Mouse (Mus musculus) ES-CJ7 (cell line): Measurements from ENCODE around the gene Upp2.
A peak's percentile ranks its signal among the peaks of the same experiment; 100 is the strongest.

ENCODE experiments used
- DNase-seq: peaks from one replicate; pipeline ENCODE4 v3.0.0; 2011; ENCODE audit warnings: low read depth, low spot score

The Upp2 gene

DNA sequence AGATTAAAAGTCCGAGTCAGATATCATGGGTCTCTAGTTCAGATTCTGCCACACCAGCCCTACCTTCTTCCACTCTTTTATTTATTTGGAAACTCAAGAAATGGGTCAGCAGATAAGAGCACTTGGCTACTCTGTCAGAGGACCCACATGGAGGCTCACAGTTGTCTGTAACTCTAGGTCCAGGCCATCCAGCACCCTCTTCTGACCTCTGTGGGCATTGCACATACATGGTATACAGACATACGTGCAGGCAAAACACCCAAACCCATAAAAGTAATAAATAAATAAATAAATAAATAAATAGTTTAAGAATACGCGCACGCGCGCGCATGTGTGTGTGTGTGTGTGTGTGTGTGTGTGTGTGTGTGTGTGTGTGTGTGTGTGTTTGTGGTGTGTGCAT is 47.8 kb downstream of the Upp2 start:
- DNase-seq = no peak

DNA sequence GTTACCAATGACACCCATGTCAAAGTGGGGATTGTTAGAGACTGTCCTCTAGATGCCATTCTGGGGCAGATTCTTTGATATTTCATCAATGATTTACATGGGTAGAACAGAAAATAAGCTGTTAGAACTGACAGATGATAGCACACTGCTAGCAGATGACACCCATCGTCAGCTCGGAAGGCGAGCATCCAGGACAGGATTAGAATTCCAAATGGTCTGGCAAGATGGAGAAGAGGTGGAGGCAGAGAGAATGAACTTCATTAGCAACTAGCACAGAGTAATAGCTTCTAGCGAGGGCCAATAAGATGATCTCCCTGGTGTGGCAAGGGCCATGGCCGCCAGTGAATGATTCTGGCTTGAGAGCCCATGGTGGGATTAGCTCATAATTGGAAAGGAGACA is 48.7 kb downstream of the Upp2 start:
- no peak for DNase-seq

- no peak for DNase-seq
Observed at GRCm38 (mm10) chr2:58625186-58625585, 58.1 kb downstream of the Upp2 start.

- peak; percentile 95 for DNase-seq
Observed at GRCm38 (mm10) chr2:58625681-58626080, 58.6 kb downstream of the Upp2 start.

GRCm38 (mm10) chr2:58626136-58626769 is 59.2 kb downstream of the Upp2 start:
- peak; percentile 86 for DNase-seq

DNA sequence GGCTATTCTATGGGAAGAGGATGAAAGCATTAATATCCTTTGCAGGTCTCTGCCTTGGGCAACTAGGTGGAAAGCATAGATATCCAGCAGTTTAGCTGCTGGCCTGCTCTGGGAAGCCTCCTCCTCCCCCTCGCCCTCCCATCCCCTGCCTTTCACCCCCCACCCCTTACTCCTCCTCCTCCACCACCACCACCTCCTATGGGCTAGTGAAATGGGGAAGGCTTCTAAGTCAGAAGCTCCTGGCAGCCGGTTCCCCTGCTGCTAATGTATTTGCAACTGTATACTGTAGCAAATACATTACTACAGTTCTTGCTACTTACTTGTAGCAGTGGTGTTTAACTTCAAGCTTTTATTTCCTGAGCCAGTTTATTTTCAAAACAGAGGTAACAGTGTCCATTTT is 60.9 kb downstream of the Upp2 start:
- DNase-seq = peak; percentile 72

DNA sequence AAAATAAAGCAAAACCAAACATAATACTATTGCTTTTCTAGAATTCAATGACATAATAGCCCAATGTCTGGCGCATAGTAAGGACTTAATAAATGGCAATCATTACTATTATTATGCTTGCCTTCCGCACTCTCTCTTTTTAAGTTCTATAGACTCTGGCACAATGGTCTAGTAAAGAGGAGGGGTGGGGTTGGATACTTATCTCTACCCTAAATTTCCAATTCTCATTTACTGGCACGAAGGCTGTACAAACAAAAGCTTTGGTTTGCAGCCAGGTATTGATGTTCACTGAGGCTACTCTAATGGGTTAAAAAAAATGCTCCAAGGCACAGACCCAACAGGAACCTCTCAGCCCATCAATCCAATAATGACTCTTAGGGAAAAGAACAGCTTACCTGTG is 61.9 kb downstream of the Upp2 start:
- no peak for DNase-seq

GRCm38 (mm10) chr2:58629440-58629839 is 62.3 kb downstream of the Upp2 start:
- DNase-seq = no peak

DNA sequence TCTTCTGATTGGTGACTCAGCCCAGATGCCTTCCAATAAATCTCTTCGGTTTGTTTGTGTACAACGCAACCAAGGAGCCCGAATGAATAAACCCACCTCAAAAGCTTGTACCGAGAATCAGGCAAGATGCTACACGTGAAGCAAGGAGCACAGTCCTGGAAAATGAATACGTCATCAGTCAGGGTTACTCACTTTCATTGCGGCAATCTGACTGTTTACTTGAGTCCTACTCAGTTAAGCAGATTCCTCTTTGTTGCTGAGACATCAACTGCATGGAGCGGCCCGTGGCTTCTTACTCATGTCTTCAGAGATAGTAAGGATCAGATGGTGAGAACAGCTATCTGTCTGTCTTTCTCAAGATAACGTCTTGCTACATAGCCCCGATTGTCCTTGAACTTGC is 66.7 kb downstream of the Upp2 start:
- DNase-seq = no peak

DNA sequence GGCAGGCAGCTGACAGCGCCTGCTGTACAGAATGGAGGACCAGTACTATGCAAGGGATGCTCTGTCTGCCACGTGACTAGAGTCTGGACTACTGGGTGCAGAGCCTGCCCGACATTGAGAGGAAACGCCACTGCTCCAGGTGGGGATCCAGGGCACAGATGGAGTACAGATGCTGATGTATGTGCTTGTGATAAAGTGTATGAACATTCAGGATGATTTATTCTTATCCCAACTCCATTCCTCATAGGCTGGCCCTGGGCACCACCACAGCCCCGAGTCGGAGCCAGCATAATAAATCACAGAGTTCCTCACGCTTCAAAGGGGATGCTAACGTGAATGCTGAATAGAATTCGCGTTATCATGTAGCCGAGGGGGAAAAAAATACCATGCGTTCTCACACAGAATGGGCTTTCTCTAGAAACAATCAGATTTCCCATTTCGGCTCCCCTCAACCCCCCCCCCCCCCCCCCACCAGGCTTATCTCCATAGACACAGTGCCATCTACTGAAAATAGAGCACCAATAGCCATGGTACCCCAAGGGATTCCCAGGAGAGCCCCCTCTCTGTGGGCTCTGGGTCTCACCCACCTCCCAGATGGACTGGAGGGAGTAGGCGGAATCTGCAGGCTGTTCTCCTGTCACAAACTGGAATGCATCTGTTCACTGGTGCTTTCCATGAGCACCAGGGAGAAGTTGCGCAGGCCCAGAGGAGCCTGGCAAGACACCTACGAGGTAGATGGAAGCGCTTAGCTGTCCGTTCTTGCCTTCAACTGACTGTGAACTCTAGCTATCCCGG is 74.9 kb downstream of the Upp2 start:
- no peak for DNase-seq

DNA sequence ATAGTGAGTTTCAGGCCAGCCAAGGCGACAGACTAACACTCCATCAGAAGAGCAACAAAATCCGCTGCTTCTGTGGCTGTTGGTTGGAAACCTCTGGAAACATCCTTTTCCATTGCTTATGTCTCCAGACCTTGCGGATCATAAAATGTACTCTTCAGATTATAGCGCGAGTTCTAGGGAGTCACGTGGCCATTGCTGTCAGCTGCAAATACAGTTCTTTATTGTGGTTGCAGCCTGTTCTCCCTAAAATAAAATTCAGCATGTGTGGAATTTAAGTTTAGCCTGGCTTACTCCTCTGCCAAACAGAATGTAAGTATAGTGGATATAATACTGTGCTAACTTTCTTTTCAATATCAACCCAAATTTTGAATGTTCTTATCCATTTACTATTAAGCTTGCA is 78.6 kb downstream of the Upp2 start:
- no peak for DNase-seq

DNA sequence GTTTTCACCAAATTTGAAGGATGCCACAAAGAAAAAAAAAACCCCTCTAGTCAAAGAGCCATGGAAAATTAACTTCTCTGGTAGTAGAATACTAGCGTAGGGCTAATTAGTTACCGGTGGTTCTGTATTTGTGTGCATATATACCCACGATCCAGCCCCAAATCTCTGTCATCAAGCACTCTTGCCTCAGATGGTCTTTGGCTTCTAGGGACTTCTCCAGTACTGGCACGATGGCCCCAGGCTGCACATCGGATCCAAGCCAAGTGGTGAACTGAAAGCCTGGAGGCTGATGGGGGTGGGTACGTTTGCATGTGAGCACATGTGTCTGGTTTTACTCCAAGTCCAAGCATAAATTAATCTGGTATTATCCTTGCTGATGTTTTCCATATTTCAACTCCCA is 88.1 kb downstream of the Upp2 start:
- DNase-seq = no peak

DNA sequence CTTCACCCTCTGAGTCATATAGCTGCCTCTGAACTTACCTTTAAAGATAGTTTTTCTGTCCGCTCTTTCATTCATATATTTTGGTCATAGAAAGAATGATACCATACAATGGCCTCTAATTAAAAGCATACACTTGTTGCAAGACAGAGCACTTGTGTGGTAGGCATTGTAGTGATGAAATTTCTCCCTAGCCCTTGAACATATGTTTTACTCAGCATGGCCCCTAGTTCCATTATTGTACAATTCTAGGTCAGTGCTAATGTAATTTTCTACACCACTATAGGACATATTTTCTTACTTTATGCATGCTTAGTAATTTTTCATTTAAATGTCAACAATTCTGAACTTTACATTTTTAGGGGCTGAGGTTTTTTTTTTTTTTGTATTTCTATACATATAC is 89.9 kb downstream of the Upp2 start:
- no peak for DNase-seq

- DNase-seq = peak; percentile 43
Observed at GRCm38 (mm10) chr2:58657855-58658254, 90.8 kb downstream of the Upp2 start.

GRCm38 (mm10) chr2:58660591-58660990 is 93.5 kb downstream of the Upp2 start:
- no peak for DNase-seq

- no peak for DNase-seq
Observed at GRCm38 (mm10) chr2:58661116-58661515, 94.0 kb downstream of the Upp2 start.

DNA sequence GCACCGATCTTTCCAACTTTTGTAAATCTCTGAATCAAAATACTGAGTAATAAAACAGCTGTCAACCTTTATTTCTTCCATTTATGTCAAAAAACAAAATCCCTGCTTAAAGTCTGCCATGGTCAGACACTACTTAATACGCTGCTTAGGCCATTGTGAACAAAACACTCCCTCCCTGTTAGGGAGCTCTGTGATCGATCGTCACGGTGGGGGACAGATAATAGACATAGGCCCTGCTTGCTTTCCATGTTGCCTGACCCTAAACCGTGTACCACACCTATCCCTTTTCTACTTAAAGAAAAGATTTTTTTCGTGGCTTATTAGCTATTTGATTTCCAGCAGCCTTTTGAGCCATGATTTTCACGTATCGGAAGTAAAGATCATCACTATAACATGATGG is 95.6 kb downstream of the Upp2 start:
- no peak for DNase-seq

DNA sequence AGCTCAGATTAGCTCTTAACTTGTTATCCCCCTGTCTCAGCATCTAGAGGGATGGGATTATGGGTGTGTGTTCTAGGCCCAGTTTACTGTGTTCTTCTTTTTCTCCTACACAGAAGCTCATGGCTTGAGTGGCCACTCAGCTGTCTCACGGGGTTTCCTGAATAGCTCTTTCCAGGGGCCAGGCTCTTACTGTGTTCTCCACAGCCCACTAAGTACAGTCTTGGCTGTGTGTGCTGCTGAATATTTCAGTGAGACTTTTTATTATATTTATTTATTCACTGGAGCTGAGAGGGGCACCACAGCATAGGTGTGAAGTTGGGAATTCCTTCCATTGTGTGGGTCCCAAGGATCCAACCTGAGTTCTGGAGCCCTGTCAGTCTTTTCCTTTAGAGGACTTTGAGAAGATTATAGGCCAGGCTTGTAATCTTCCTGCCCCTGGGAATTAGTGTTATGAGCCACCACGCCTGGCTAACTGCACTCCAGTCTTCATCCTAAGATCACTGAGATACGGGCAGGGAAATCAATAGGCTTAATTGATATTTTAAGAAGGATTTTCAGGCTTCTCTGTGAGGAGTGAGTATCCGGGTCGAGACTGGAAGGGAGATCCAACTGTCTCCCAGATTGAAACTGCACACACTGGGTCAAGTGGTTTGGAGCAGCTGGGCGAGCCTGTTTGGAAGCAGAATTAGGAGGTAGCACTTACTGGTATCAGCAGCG is 96.5 kb downstream of the Upp2 start:
- no peak for DNase-seq

DNA sequence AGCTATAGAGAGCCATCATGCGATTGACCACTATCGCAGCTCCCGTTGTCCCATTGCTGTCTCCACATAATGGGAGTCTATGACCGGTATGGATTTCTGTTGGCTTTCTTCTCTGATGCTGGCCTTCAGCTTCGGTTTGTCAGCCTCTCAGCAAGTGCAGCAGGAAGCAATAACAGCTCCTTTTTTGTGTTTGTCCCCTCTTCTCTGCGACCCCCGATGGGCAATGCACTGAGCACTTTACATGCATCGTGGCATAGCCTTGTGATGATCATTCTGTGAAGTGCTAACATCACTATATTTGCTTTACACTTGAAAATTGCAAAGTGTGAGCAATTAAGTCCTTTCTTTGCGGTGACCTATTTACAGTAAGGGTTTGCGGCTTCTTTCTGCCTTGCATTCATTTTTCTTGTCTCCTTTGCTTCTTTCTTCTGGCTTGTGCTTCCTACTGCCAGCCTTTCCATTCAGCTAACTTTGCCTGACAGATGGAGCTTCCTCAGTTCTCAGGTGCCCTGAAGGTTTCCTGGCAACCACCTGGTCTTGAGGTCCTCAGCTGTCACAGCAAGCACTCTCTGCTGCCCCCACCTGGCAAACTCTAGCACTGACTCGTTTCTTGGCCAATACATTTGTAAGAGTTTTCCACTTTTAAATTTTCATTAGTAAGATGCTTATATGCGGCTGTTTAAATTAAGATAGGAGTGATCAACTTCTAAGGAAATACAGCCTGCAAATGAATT is 98.2 kb downstream of the Upp2 start:
- DNase-seq = peak; percentile 84

DNA sequence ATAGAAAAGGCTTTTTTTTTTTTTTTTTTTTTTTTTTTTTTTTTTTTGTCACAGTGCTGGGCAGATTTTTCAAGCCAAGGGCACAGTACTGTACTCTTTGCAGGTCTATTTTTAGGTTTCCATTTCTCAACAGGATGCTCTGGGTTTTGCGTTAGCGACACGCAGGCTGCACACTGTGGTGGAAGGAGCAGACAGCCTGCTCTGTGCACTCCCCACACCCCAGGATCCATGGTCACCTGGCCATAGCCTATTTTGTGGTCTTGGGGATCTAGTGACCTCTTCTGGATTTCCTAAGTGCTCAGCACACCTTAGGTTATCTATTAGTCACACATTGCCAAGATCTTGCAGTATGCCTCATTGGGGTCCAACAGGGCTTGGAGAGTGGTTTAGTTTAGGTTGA is 100.2 kb downstream of the Upp2 start:
- DNase-seq = no peak

DNA sequence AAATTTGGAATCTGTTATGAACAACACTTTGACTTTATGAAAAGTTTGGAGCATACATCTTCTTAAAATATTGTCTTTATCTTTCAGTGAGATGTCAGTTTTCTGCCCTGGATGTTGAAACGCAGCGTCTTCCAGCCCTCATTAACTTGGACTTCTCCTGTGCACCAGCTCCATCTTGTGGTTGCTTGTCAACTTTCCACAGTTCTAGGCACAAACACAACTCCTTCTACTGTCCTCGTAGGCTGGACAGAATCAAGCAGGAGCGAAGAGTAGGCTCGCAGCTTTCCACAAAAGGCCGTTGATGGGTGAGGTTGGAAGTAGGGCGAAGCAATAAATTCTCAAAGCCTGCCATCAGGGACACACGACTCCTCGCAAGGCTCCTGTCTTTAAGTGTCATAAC is 100.9 kb downstream of the Upp2 start:
- peak; percentile 67 for DNase-seq

GRCm38 (mm10) chr2:58669114-58669513 is 102.0 kb downstream of the Upp2 start:
- no peak for DNase-seq
